Comparison of ENCODE assay signal across 16 mouse cellular contexts in genomic region chr3:106484861-106485260, GRCm38 (mm10). TPM values are rescaled to one million over a fixed set of nuclear protein-coding genes. Genes with fewer than 3 reads are reported as not detected.
DNase-seq lines count a peak whose midpoint lies in the region; ATAC-seq and TF ChIP-seq lines count a peak whose summit lies in the region.
"Had no signal": no experiment of that assay in that cellular context is flagged by ENCODE, and none has a peak within 500 bp of the region (broad histone marks: within the 10 kb centered on the region; RNA-seq: fewer than 3 reads in every experiment).

No protein-coding gene starts in this region.

- peak overlapping the region; percentile 83 for H3K27ac ChIP-seq in spleen, adult 2 months (ENCODE audit: insufficient read depth, low read length)
- H3K27ac ChIP-seq: heart, embryonic 15.5 days; hindbrain, postnatal 0 days had no signal

- DNase-seq in spleen, adult 2 months (ENCODE audit: low read depth in 1 of 2, low spot score in 2 of 2), result no peak
- DNase-seq in spleen, adult 18-20 months, result no peak
- no peak for DNase-seq in adrenal gland, postnatal 14 days
- no peak for DNase-seq in embryo, embryonic 9.5 days (ENCODE audit: extremely low spot score)
- no peak for DNase-seq in frontal cortex, postnatal 25 days (ENCODE audit: low spot score in 2 of 2)
- DNase-seq: adrenal gland, postnatal 25 days; cerebellum, adult 9-11 months; kidney, adult 9 months; kidney, postnatal 36 days; lung, embryonic 14.5 days; right cerebral cortex, postnatal 25 days; thymus, adult 18-20 months had no signal

- H3K27me3 ChIP-seq in spleen, adult 2 months (ENCODE audit: control insufficient read depth, insufficient read depth, low read length), result no peaks in the 10 kb centered on the region
- H3K27me3 ChIP-seq in megakaryocyte, embryonic 14.5 days (replicated peaks), result no peaks in the 10 kb centered on the region
- H3K27me3 ChIP-seq: heart, embryonic 15.5 days had no signal

- no peak for TF ChIP-seq POLR2A in spleen, adult 2 months (IDR thresholded peaks at IDR 0.05; ENCODE audit: low read depth, low read length)

- peak; percentile 49 for ATAC-seq in granulocyte monocyte progenitor cell, adult 5-6 weeks (replicated peaks; ENCODE audit: poor library complexity, severe bottlenecking)
- ATAC-seq: hindbrain, postnatal 0 days had no signal

- no peak for TF ChIP-seq CTCF in spleen, adult 2 months (IDR thresholded peaks at IDR 0.05; ENCODE audit: extremely low read depth, insufficient read depth, insufficient read length, insufficient replicate concordance)

- peak overlapping the region; percentile 45 for H3K4me3 ChIP-seq in spleen, adult 2 months (ENCODE audit: extremely low read depth, insufficient read depth, insufficient read length)
- H3K4me3 ChIP-seq in megakaryocyte, embryonic 14.5 days (replicated peaks), result peak overlapping the region; percentile 98
- H3K4me3 ChIP-seq: heart, embryonic 15.5 days had no signal

- 57% methylated on average over 3 of the region's 3 CpGs for WGBS in spleen, adult 2 months

- peaks cover 4% of the 10 kb centered on the region; the same call in 1 of the 2 replicates for H3K4me1 ChIP-seq in spleen, adult 2 months (ENCODE audit: control insufficient read depth, insufficient read depth, insufficient read length)
- H3K4me1 ChIP-seq in megakaryocyte, embryonic 14.5 days, result peaks cover 90% of the 10 kb centered on the region

- no peaks in the 10 kb centered on the region for H3K9me3 ChIP-seq in megakaryocyte, embryonic 14.5 days
- H3K9me3 ChIP-seq: heart, embryonic 15.5 days had no signal

- H3K36me3 ChIP-seq in spleen, adult 2 months (ENCODE audit: control insufficient read depth, insufficient read depth, low read length), result peaks cover 5% of the 10 kb centered on the region
- peaks cover 67% of the 10 kb centered on the region for H3K36me3 ChIP-seq in megakaryocyte, embryonic 14.5 days (replicated peaks; ENCODE audit: low read length)
- H3K36me3 ChIP-seq: heart, embryonic 15.5 days had no signal

RNA-seq across cellular contexts. Expression of gene Dennd2d, which starts 2.7 kb away (rescaled TPM):
- polyA plus RNA-seq in spleen, adult 2 months (2012; rRNA removed), result 30.9 and 34.4 TPM in 2 replicates
- total RNA-seq in granulocyte monocyte progenitor cell, adult 5-6 weeks (2014; fragmentation: Nextera tagmentation), result 22.1 and 26.3 TPM in 2 replicates
- total RNA-seq in granulocyte monocyte progenitor cell, adult 5-6 weeks (2017), result 18.8 and 26.5 TPM in 2 replicates
- 13.9 TPM in 1 of 2 replicates, not detected in the other for polyA plus RNA-seq in megakaryocyte, embryonic 14.5 days (2012; ENCODE audit: insufficient read depth, low replicate concordance)
- total RNA-seq in adrenal gland, postnatal 14 days (2021), result 1.9 and 6.4 TPM in 2 replicates
